Mouse (Mus musculus): ENCODE results near the gene Lpar3.

DNA sequence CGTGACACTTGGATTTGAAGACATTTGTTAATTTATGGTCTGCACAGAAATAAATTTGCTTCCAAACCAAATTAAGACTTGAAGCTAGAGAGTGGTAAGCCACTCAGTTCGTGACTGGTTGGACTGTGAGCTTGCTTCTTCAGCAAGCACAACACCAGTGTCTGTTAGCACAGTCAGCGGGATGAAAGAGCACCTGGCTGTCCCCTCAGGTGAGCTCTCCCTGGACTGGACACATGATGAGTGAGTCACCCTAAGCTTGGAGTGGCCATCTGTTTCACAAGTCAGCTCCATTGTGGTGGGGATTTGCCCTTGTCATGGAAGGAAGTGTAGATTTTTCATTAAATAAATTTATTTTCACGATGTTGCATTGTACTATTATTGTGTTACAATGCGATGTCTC lies 25.6 kb upstream of the Lpar3 start:
- TF ChIP-seq TAL1 (IDR thresholded peaks at IDR 0.05; ENCODE audit: low read length) (no peak), GATA1 (IDR thresholded peaks at IDR 0.05; ENCODE audit: low read length) (no peak)
